Mouse (Mus musculus) embryonic facial prominence, embryonic 13.5 days (tissue): ENCODE results near the gene Kri1. TPM values are rescaled to one million over a fixed set of nuclear protein-coding genes. Genes with fewer than 3 reads are reported as not detected.
"Not testable (repeated sequence)": the region's sequence is repeated elsewhere in the genome, so short reads cannot be mapped to it uniquely, and the experiment has no call there.

Source experiments
- ATAC-seq: fragments of 200-750 bp; cut with Nextera tagmentation; 2 replicates; pipeline ENCODE4 v1.8.0; 2017; ENCODE audit warnings: low read depth; ENCODE audit not compliant: insufficient number of reproducible peaks, insufficient read depth, low FRiP score, low TSS enrichment
- H3K27ac ChIP-seq: fragments of 300-500 bp; sonication (generic); 2 replicates; pipeline ENCODE4 v1.5.1; 2015; ENCODE audit warnings: moderate library complexity, mild to moderate bottlenecking, inconsistent platforms
- H3K27me3 ChIP-seq: fragments of 300-500 bp; sonication (generic); 2 replicates; pipeline ENCODE4 v1.6.1; 2015; ENCODE audit warnings: mild to moderate bottlenecking, inconsistent platforms
- H3K36me3 ChIP-seq: fragments of 300-500 bp; sonication (generic); 2 replicates; pipeline ENCODE4 v1.6.1; 2015; ENCODE audit warnings: mild to moderate bottlenecking, inconsistent platforms
- H3K4me1 ChIP-seq: fragments of 300-500 bp; sonication (generic); 2 replicates; pipeline ENCODE4 v1.6.1; 2015; ENCODE audit warnings: inconsistent platforms
- H3K4me2 ChIP-seq: fragments of 300-500 bp; sonication (generic); 2 replicates; pipeline ENCODE4 v1.6.1; 2015; ENCODE audit warnings: moderate library complexity, mild to moderate bottlenecking, inconsistent platforms
- H3K4me3 ChIP-seq: fragments of 300-500 bp; sonication (generic); 2 replicates; pipeline ENCODE4 v1.5.1; 2015; ENCODE audit warnings: mild to moderate bottlenecking, inconsistent platforms
- H3K9ac ChIP-seq: fragments of 300-500 bp; sonication (generic); 2 replicates; pipeline ENCODE4 v1.6.1; 2015; ENCODE audit warnings: mild to moderate bottlenecking, inconsistent platforms
- H3K9me3 ChIP-seq: fragments of 300-500 bp; sonication (generic); 2 replicates; pipeline ENCODE4 v1.6.1; 2016; ENCODE audit warnings: inconsistent platforms
- WGBS: fragments of 180-500 bp; shearing (Covaris S2); methylation state at CpG from one replicate; pipeline ENCODE4 v1.1.7; 2015; ENCODE audit warnings: mixed read lengths; 5-methylcytosine and 5-hydroxymethylcytosine counted together
- polyA plus RNA-seq: library from polyadenylated mRNA; unstranded; fragments of >200 nt; fragmentation: Nextera tagmentation; extraction: Ambion mirVana; gene quantifications from 2 replicates; pipeline ENCODE4 v1.2.1, GENCODE M21; 2015

Kri1 gene
- polyA plus RNA-seq, 1 experiment from 2014 or later, result 19.2 TPM

GRCm38 (mm10) chr9:21314367-21315140 is 26.8 kb upstream of the Kri1 start:
- WGBS, result 79% methylated on average over 9 of the region's 9 CpGs
- no peak for ATAC-seq
- no peak overlapping the region for H3K27ac ChIP-seq

GRCm38 (mm10) chr9:21313394-21313793 is 25.6 kb upstream of the Kri1 start:
- no peaks in the 10 kb centered on the region for H3K36me3 ChIP-seq
- H3K9me3 ChIP-seq, result no peaks in the 10 kb centered on the region
- H3K4me3 ChIP-seq, result no peak overlapping the region
- no peak for ATAC-seq
- H3K4me1 ChIP-seq, result 0 out of 2 replicates have a peak, but pooled peaks cover 4% of the 10 kb centered on the region
- WGBS, result 8% methylated on average over 11 of the region's 11 CpGs
- H3K4me2 ChIP-seq, result no peak overlapping the region
- no peak overlapping the region for H3K27ac ChIP-seq
- H3K27me3 ChIP-seq, result peaks cover 19% of the 10 kb centered on the region
- H3K9ac ChIP-seq, result no peak overlapping the region

More at GRCm38 (mm10) chr9:21314367-21315140, 26.8 kb upstream of the Kri1 start:
- Histone ChIP-seq H3K36me3 (no peaks in the 10 kb centered on the region), H3K4me2 (no peak overlapping the region), H3K9me3 (no peaks in the 10 kb centered on the region), H3K4me1 (0 out of 2 replicates have a peak, but pooled peaks cover 4% of the 10 kb centered on the region), H3K9ac (no peak overlapping the region), H3K4me3 (no peak overlapping the region), H3K27me3 (peaks cover 19% of the 10 kb centered on the region)

GRCm38 (mm10) chr9:21312134-21312533 is 24.4 kb upstream of the Kri1 start, which contains the start of gene Ap1m2:
Gene Ap1m2 (minus strand): TSS chr9:21312337.
- H3K9me3 ChIP-seq, result no peaks in the 10 kb centered on the region
- H3K27ac ChIP-seq, result no peak within 1 kb of the TSS
- H3K4me1 ChIP-seq, result 0 out of 2 replicates have a peak, but pooled peaks cover 4% of the 10 kb centered on the region
- H3K36me3 ChIP-seq, result no peaks in the 10 kb centered on the region
- no peak for ATAC-seq
- H3K9ac ChIP-seq, result peak within 1 kb of the TSS; percentile 63
- 7% methylated on average over 35 of the region's 35 CpGs for WGBS
- peak within 1 kb of the TSS; percentile 50 for H3K4me2 ChIP-seq
- H3K4me3 ChIP-seq, result peak within 1 kb of the TSS; percentile 44
- peaks cover 19% of the 10 kb centered on the region for H3K27me3 ChIP-seq

GRCm38 (mm10) chr9:21311695-21312094 is 23.9 kb upstream of the Kri1 start:
- H3K4me2 ChIP-seq, result peak overlapping the region; percentile 50
- WGBS, result 17% methylated on average over 7 of the region's 7 CpGs
- no peak overlapping the region for H3K27ac ChIP-seq
- peak overlapping the region; percentile 44 for H3K4me3 ChIP-seq
- peaks cover 19% of the 10 kb centered on the region for H3K27me3 ChIP-seq
- H3K36me3 ChIP-seq, result no peaks in the 10 kb centered on the region
- no peaks in the 10 kb centered on the region for H3K9me3 ChIP-seq
- H3K4me1 ChIP-seq, result 0 out of 2 replicates have a peak, but pooled peaks cover 4% of the 10 kb centered on the region
- peak overlapping the region; percentile 63 for H3K9ac ChIP-seq
- ATAC-seq, result no peak

- no peak overlapping the region for H3K4me2 ChIP-seq
- 0 out of 2 replicates have a peak, but pooled peaks cover 4% of the 10 kb centered on the region for H3K4me1 ChIP-seq
- WGBS, result 69% methylated on average over 15 of the region's 15 CpGs
- no peak overlapping the region for H3K4me3 ChIP-seq
- H3K9ac ChIP-seq, result no peak overlapping the region
- H3K36me3 ChIP-seq, result no peaks in the 10 kb centered on the region
- no peaks in the 10 kb centered on the region for H3K9me3 ChIP-seq
- H3K27ac ChIP-seq, result no peak overlapping the region
- H3K27me3 ChIP-seq, result peaks cover 19% of the 10 kb centered on the region
- ATAC-seq, result no peak; the same call in 1 of the 2 replicates
Observed at GRCm38 (mm10) chr9:21309150-21309741, 21.5 kb upstream of the Kri1 start.

- peaks cover 5% of the 10 kb centered on the region; the same call in 1 of the 2 replicates for H3K36me3 ChIP-seq
- no peak for ATAC-seq
Observed at GRCm38 (mm10) chr9:21305065-21305464, 17.3 kb upstream of the Kri1 start.

GRCm38 (mm10) chr9:21299014-21299413 is 11.2 kb upstream of the Kri1 start:
- peaks cover 5% of the 10 kb centered on the region; the same call in 1 of the 2 replicates for H3K36me3 ChIP-seq
- no peak overlapping the region for H3K4me2 ChIP-seq
- H3K9ac ChIP-seq, result no peak overlapping the region
- WGBS, result 85% methylated on average over 10 of the region's 10 CpGs
- H3K4me1 ChIP-seq, result no peaks in the 10 kb centered on the region
- no peak for ATAC-seq
- no peaks in the 10 kb centered on the region for H3K9me3 ChIP-seq
- no peaks in the 10 kb centered on the region for H3K27me3 ChIP-seq
- no peak overlapping the region for H3K27ac ChIP-seq
- H3K4me3 ChIP-seq, result no peak overlapping the region

More at GRCm38 (mm10) chr9:21305065-21305464, 17.3 kb upstream of the Kri1 start:
- no peak overlapping the region for H3K4me2 ChIP-seq
- no peak overlapping the region for H3K9ac ChIP-seq
- 80% methylated on average over 7 of the region's 7 CpGs for WGBS
- H3K9me3 ChIP-seq, result no peaks in the 10 kb centered on the region
- no peaks in the 10 kb centered on the region for H3K27me3 ChIP-seq
- H3K4me3 ChIP-seq, result no peak overlapping the region
- H3K27ac ChIP-seq, result no peak overlapping the region
- H3K4me1 ChIP-seq, result no peaks in the 10 kb centered on the region

GRCm38 (mm10) chr9:21292271-21292670 is 4.5 kb upstream of the Kri1 start:
- Histone ChIP-seq H3K36me3 (0 out of 2 replicates have a peak, but pooled peaks cover 6% of the 10 kb centered on the region), H3K4me3 (no peak overlapping the region), H3K27me3 (no peaks in the 10 kb centered on the region), H3K4me1 (peaks cover 22% of the 10 kb centered on the region), H3K27ac (0 out of 2 replicates have a peak overlapping the region, but pooled peaks have one; percentile 87), H3K9me3 (no peaks in the 10 kb centered on the region), H3K9ac (no peak overlapping the region), H3K4me2 (peak overlapping the region; percentile 78; the same call in 1 of the 2 replicates)
- 84% methylated on average over 3 of the region's 3 CpGs for WGBS
- ATAC-seq, result no peak

GRCm38 (mm10) chr9:21291868-21292267 is 4.1 kb upstream of the Kri1 start:
- not testable (repeated sequence) for ATAC-seq, H3K9me3 ChIP-seq, H3K36me3 ChIP-seq, H3K27me3 ChIP-seq
- Histone ChIP-seq H3K4me3 (peak overlapping the region; percentile 82), H3K27ac (peak overlapping the region; percentile 87), H3K4me1 (peaks cover 25% of the 10 kb centered on the region), H3K9ac (peak overlapping the region; percentile 61; the same call in 1 of the 2 replicates), H3K4me2 (peak overlapping the region; percentile 78)
- WGBS, result 14% methylated on average over 7 of the region's 7 CpGs

- H3K4me2 ChIP-seq, result peak within 1 kb of the TSS; percentile 78
- 0 out of 2 replicates have a peak, but pooled peaks cover 6% of the 10 kb centered on the region for H3K36me3 ChIP-seq
- peaks cover 32% of the 10 kb centered on the region for H3K4me1 ChIP-seq
- WGBS, result under 1% methylated on average over 51 of the region's 51 CpGs
- peak; percentile 97 for ATAC-seq
- peak within 1 kb of the TSS; percentile 87 for H3K27ac ChIP-seq
- H3K9ac ChIP-seq, result peak within 1 kb of the TSS; percentile 84
- H3K4me3 ChIP-seq, result peak within 1 kb of the TSS; percentile 82
- no peaks in the 10 kb centered on the region for H3K27me3 ChIP-seq
- H3K9me3 ChIP-seq, result no peaks in the 10 kb centered on the region
Observed at GRCm38 (mm10) chr9:21291022-21291787, 3.4 kb upstream of the Kri1 start, which contains the start of gene Cdkn2d. Gene Cdkn2d (minus strand): TSS chr9:21291407.

- peak; percentile 1; the same call in 1 of the 2 replicates for ATAC-seq
- Histone ChIP-seq H3K27ac (peak overlapping the region; percentile 72), H3K4me2 (peak overlapping the region; percentile 78), H3K9ac (peak overlapping the region; percentile 84), H3K4me3 (peak overlapping the region; percentile 82), H3K4me1 (peaks cover 32% of the 10 kb centered on the region), H3K36me3 (peaks cover 9% of the 10 kb centered on the region), H3K27me3 (no peaks in the 10 kb centered on the region), H3K9me3 (no peaks in the 10 kb centered on the region)
- WGBS, result under 1% methylated on average over 20 of the region's 20 CpGs
Observed at GRCm38 (mm10) chr9:21290589-21290988, 2.8 kb upstream of the Kri1 start.
